Mouse (Mus musculus): ENCODE measurements around the gene Srl. TPM values are rescaled to one million over a fixed set of nuclear protein-coding genes. Genes with fewer than 3 reads are reported as not detected.
"Not testable (repeated sequence)": the region's sequence is repeated elsewhere in the genome, so short reads cannot be mapped to it uniquely, and the experiment has no call there.

The Srl gene
- total and polyA plus RNA-seq, 2 experiments from 2014 or later = 10.6 to 28.3 TPM

DNA sequence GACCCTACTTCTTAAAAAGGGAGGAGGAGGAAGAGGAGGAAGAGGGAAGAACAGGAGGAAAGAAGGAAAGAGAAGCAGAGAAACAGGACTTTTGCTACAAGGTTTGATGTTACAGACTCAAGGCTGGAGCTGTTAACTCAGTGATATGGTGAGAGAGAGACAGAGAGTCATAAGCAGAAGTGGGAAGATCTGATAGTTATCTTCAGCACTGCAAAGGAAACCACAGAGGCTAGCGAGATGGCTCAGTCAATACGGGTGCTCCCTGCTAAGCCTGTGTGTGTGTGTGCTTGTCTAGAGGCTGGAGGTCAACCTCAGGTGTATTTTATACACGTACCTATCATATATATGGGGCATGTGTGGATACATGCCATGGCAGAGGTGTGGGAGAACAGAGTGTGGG lies 42.2 kb upstream of the Srl start:
- Histone ChIP-seq H3K27ac (no peak overlapping the region), H3K36me3 (ENCODE audit: insufficient read depth, low read length) (no peaks in the 10 kb centered on the region), H3K4me3 (ENCODE audit: low read length) (no peak overlapping the region), H3K9me3 (ENCODE audit: low read length) (no peaks in the 10 kb centered on the region), H3K4me1 (ENCODE audit: insufficient read depth, low read length) (peaks cover 3% of the 10 kb centered on the region; the same call in 1 of the 2 replicates), H3K4me2 (ENCODE audit: low read depth, low read length) (no peak overlapping the region), H3K27me3 (ENCODE audit: insufficient read depth, low read length) (no peaks in the 10 kb centered on the region), H3K9ac (replicated peaks; ENCODE audit: low read length) (no peak overlapping the region)
- TF ChIP-seq CTCF (IDR thresholded peaks at IDR 0.05; ENCODE audit: low read depth) = no peak
- 84% methylated on average over 3 of the region's 3 CpGs for WGBS
- DNase-seq (ENCODE audit: low spot score) = no peak
- no peak for ATAC-seq

GRCm38 (mm10) chr16:4581179-4581578 lies 39.6 kb upstream of the Srl start:
- H3K27me3 ChIP-seq (ENCODE audit: insufficient read depth, low read length); H3K36me3 ChIP-seq (ENCODE audit: insufficient read depth, low read length); H3K4me1 ChIP-seq (ENCODE audit: insufficient read depth, low read length); DNase-seq (ENCODE audit: low spot score); H3K9ac ChIP-seq (replicated peaks; ENCODE audit: low read length); ATAC-seq; H3K27ac ChIP-seq; H3K9me3 ChIP-seq (ENCODE audit: low read length); H3K4me2 ChIP-seq (ENCODE audit: low read depth, low read length); H3K4me3 ChIP-seq (ENCODE audit: low read length): not testable (repeated sequence)
- 95% methylated on average over 3 of the region's 4 CpGs for WGBS

DNA sequence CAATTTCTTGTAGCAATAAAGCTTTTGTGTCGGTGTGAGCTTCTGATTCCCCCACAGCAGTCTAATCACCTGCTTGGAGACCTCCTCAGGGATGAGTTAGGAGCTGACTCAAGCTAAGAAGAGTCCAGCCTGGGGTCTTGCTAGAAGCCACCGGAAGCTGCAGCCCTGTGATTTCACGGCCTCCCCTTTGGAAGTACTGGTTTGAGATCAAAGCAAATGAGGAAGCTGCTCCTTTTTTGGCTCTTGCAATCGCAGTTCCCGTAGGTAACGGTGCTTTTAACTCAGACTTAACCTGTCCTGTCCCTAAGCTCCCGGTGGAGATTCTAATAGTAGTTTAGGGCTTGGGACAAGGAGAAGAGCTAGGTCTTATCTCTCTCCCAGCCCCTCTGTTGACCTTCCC lies 37.0 kb upstream of the Srl start:
- H3K36me3 ChIP-seq (ENCODE audit: insufficient read depth, low read length) = no peaks in the 10 kb centered on the region
- no peak overlapping the region for H3K9ac ChIP-seq (replicated peaks; ENCODE audit: low read length)
- no peak overlapping the region for H3K4me2 ChIP-seq (ENCODE audit: low read depth, low read length)
- H3K4me1 ChIP-seq (ENCODE audit: insufficient read depth, low read length) = no peaks in the 10 kb centered on the region
- no peak overlapping the region for H3K27ac ChIP-seq
- no peaks in the 10 kb centered on the region for H3K27me3 ChIP-seq (ENCODE audit: insufficient read depth, low read length)
- no peak for TF ChIP-seq CTCF (IDR thresholded peaks at IDR 0.05; ENCODE audit: low read depth)
- 79% methylated on average over 7 of the region's 7 CpGs for WGBS
- ATAC-seq = no peak
- no peak overlapping the region for H3K4me3 ChIP-seq (ENCODE audit: low read length)
- H3K9me3 ChIP-seq (ENCODE audit: low read length) = no peaks in the 10 kb centered on the region
- no peak for DNase-seq (ENCODE audit: low spot score)

DNA sequence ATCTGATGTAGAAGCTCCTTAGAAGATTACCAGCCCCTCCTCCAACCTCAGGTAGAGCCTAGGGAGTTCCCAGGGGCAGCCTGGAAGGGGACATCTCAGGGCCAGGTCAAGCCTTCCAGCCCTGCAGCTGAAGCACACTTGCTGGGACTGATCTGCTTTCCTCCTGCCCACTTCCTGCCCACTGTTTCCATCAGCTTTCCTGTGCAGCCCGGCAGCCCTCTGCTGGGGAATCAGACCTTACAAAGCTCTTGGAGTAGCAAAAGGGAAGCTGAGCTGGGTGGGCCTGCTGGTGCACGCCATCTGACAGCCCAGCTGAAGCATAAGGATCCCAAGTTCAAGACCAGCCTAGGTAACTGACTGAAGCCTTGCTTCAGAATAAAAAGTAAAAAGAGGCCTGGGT lies 35.3 kb upstream of the Srl start:
- H3K36me3 ChIP-seq (ENCODE audit: insufficient read depth, low read length) = no peaks in the 10 kb centered on the region
- H3K9me3 ChIP-seq (ENCODE audit: low read length) = no peaks in the 10 kb centered on the region
- no peak for TF ChIP-seq CTCF (IDR thresholded peaks at IDR 0.05; ENCODE audit: low read depth)
- H3K4me2 ChIP-seq (ENCODE audit: low read depth, low read length) = no peak overlapping the region
- no peaks in the 10 kb centered on the region for H3K4me1 ChIP-seq (ENCODE audit: insufficient read depth, low read length)
- no peaks in the 10 kb centered on the region for H3K27me3 ChIP-seq (ENCODE audit: insufficient read depth, low read length)
- no peak for ATAC-seq
- no peak overlapping the region for H3K4me3 ChIP-seq (ENCODE audit: low read length)
- no peak overlapping the region for H3K9ac ChIP-seq (replicated peaks; ENCODE audit: low read length)
- H3K27ac ChIP-seq = no peak overlapping the region
- DNase-seq (ENCODE audit: low spot score) = no peak
- 62% methylated on average over 2 of the region's 2 CpGs for WGBS

GRCm38 (mm10) chr16:4576038-4576437 lies 34.4 kb upstream of the Srl start:
- Histone ChIP-seq H3K9me3 (ENCODE audit: low read length) (no peaks in the 10 kb centered on the region), H3K4me2 (ENCODE audit: low read depth, low read length) (no peak overlapping the region), H3K27me3 (ENCODE audit: insufficient read depth, low read length) (no peaks in the 10 kb centered on the region), H3K4me3 (ENCODE audit: low read length) (no peak overlapping the region), H3K4me1 (ENCODE audit: insufficient read depth, low read length) (no peaks in the 10 kb centered on the region), H3K36me3 (ENCODE audit: insufficient read depth, low read length) (no peaks in the 10 kb centered on the region), H3K9ac (replicated peaks; ENCODE audit: low read length) (no peak overlapping the region), H3K27ac (no peak overlapping the region)
- no peak for DNase-seq (ENCODE audit: low spot score)
- ATAC-seq = no peak
- 45% methylated on average over 2 of the region's 2 CpGs for WGBS
- TF ChIP-seq CTCF (IDR thresholded peaks at IDR 0.05; ENCODE audit: low read depth) = no peak

DNA sequence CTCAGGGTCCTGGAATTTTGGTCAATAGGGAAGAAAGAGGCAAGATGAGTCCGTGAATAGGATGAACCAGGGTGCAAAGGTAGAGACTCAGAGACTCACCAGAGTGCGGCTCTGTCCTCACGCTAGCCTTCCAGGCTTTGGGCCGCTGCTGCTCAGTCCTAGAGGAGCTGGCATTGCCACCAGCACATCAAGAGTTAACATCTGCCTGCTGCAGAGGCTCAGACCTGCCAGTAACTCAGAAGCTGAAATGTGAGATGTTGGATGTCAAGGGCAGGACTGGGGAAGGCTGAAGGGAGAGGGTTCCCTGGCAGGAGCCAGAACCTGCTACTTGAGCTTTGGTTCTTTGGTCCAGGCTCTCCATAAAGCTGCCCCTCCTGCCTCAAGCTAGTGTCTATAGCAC lies 29.1 kb upstream of the Srl start:
- H3K9ac ChIP-seq (replicated peaks; ENCODE audit: low read length) = no peak overlapping the region
- 37% methylated on average over 4 of the region's 4 CpGs for WGBS
- H3K9me3 ChIP-seq (ENCODE audit: low read length) = no peaks in the 10 kb centered on the region
- no peak for TF ChIP-seq CTCF (IDR thresholded peaks at IDR 0.05; ENCODE audit: low read depth)
- H3K4me1 ChIP-seq (ENCODE audit: insufficient read depth, low read length) = no peaks in the 10 kb centered on the region
- no peaks in the 10 kb centered on the region for H3K27me3 ChIP-seq (ENCODE audit: insufficient read depth, low read length)
- no peak overlapping the region for H3K4me2 ChIP-seq (ENCODE audit: low read depth, low read length)
- H3K36me3 ChIP-seq (ENCODE audit: insufficient read depth, low read length) = no peaks in the 10 kb centered on the region
- DNase-seq (ENCODE audit: low spot score) = no peak
- ATAC-seq = no peak
- H3K27ac ChIP-seq = no peak overlapping the region
- H3K4me3 ChIP-seq (ENCODE audit: low read length) = no peak overlapping the region

DNA sequence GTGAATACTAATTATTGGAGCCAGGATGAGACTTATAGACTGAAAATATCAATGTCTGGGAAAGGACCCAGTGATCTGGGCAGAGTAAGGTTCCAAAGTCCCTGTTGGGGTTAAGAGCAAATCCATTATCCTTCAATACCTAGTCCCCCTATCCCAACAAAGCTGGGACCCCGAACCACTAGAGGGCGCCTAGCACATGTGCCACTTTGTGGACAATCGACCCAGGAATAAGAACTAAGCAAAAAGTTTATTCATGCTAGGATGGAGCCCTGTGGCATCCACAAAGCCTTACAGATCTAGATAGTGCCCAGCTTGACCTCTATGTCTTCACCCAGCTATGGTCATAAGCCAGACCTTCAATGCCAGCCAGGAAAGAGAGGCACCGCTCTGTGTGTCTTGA lies 26.3 kb upstream of the Srl start:
- Histone ChIP-seq H3K9me3 (ENCODE audit: low read length) (no peaks in the 10 kb centered on the region), H3K27me3 (ENCODE audit: insufficient read depth, low read length) (no peaks in the 10 kb centered on the region), H3K36me3 (ENCODE audit: insufficient read depth, low read length) (no peaks in the 10 kb centered on the region), H3K4me2 (ENCODE audit: low read depth, low read length) (no peak overlapping the region), H3K9ac (replicated peaks; ENCODE audit: low read length) (no peak overlapping the region), H3K4me3 (ENCODE audit: low read length) (no peak overlapping the region), H3K27ac (no peak overlapping the region), H3K4me1 (ENCODE audit: insufficient read depth, low read length) (no peaks in the 10 kb centered on the region)
- WGBS = 19% methylated on average over 4 of the region's 4 CpGs
- 0 out of 2 replicates have a peak, but pooled peaks have one; percentile 29 for ATAC-seq
- peak; percentile 85 for TF ChIP-seq CTCF (IDR thresholded peaks at IDR 0.05; ENCODE audit: low read depth)
- peak; percentile 87 for DNase-seq (ENCODE audit: low spot score)

All from hindbrain, postnatal 0 days (tissue).